Mouse (Mus musculus) G1E-ER4 (cell line): ENCODE data around the gene Parp2. TPM values are rescaled to one million over a fixed set of nuclear protein-coding genes. Genes with fewer than 3 reads are reported as not detected.

Source experiments
- GATA1 ChIP-seq: IDR thresholded peaks from one replicate; pipeline ENCODE4 v1.8.0; 2012; ENCODE audit warnings: low read length, inconsistent platforms
- polyA plus RNA-seq: library from polyadenylated mRNA; stranded (reverse); fragments of >175 nt; gene quantifications from 2 replicates; pipeline ENCODE4 v1.2.3, GENCODE M21; 2012

The Parp2 gene
- polyA plus RNA-seq, 1 experiment = 5.4 TPM

- TF ChIP-seq GATA1 = no peak
Measured at GRCm38 (mm10) chr14:50804683-50805082, 3.0 kb upstream of the Parp2 start.

GRCm38 (mm10) chr14:50813060-50813459 lies 5.4 kb downstream of the Parp2 start:
- TF ChIP-seq GATA1 = no peak

GRCm38 (mm10) chr14:50823240-50823639 lies 15.6 kb downstream of the Parp2 start:
- no peak for TF ChIP-seq GATA1

- TF ChIP-seq GATA1 = no peak
Measured at GRCm38 (mm10) chr14:50824219-50824618, 16.6 kb downstream of the Parp2 start.

GRCm38 (mm10) chr14:50826579-50826978 lies 18.9 kb downstream of the Parp2 start:
- TF ChIP-seq GATA1 = no peak

- TF ChIP-seq GATA1 = no peak
Measured at GRCm38 (mm10) chr14:50829878-50830277, 22.2 kb downstream of the Parp2 start.

GRCm38 (mm10) chr14:50833964-50834363 lies 26.3 kb downstream of the Parp2 start:
- TF ChIP-seq GATA1 = no peak

- TF ChIP-seq GATA1 = no peak
Measured at GRCm38 (mm10) chr14:50834435-50834834, 26.8 kb downstream of the Parp2 start.

GRCm38 (mm10) chr14:50837236-50837635 lies 29.6 kb downstream of the Parp2 start:
- TF ChIP-seq GATA1 = no peak

- TF ChIP-seq GATA1 = no peak
Measured at GRCm38 (mm10) chr14:50855788-50856187, 48.1 kb downstream of the Parp2 start.

GRCm38 (mm10) chr14:50862641-50863040 lies 55.0 kb downstream of the Parp2 start:
- TF ChIP-seq GATA1 = no peak

GRCm38 (mm10) chr14:50866966-50867365 lies 59.3 kb downstream of the Parp2 start:
- TF ChIP-seq GATA1 = no peak

GRCm38 (mm10) chr14:50868211-50868610 lies 60.6 kb downstream of the Parp2 start:
- no peak for TF ChIP-seq GATA1

GRCm38 (mm10) chr14:50868656-50869055 lies 61.0 kb downstream of the Parp2 start:
- TF ChIP-seq GATA1 = no peak

- no peak for TF ChIP-seq GATA1
Measured at GRCm38 (mm10) chr14:50869889-50870804, 62.5 kb downstream of the Parp2 start, which contains the start of gene Tep1. TSS of gene Tep1 (minus strand) at chr14:50870560.

GRCm38 (mm10) chr14:50870805-50871143 lies 63.1 kb downstream of the Parp2 start:
- no peak for TF ChIP-seq GATA1

Other genes starting within 250 kb of the Parp2 start
- not detected in 2 replicates for gene Olfr744, start 193.0 kb upstream of the Parp2 start, polyA plus RNA-seq
- gene Olfr745, start 168.5 kb upstream of the Parp2 start, polyA plus RNA-seq = not detected in 2 replicates
- not detected in 2 replicates for gene Olfr746, start 160.8 kb upstream of the Parp2 start, polyA plus RNA-seq
- gene Olfr747, start 114.6 kb upstream of the Parp2 start, polyA plus RNA-seq = not detected in 2 replicates
- gene Olfr748, start 100.5 kb upstream of the Parp2 start, polyA plus RNA-seq = not detected in 2 replicates
- not detected in 2 replicates for gene Olfr749, start 62.7 kb upstream of the Parp2 start, polyA plus RNA-seq
- 8.2 and 26.0 TPM in 2 replicates for gene Ttc5, start 22.3 kb upstream of the Parp2 start, polyA plus RNA-seq
- gene Ccnb1ip1, start 109 bp upstream of the Parp2 start, polyA plus RNA-seq = 0.11 and 0.15 TPM in 2 replicates
- 1.2 and 1.5 TPM in 2 replicates for gene Tep1, start 62.7 kb downstream of the Parp2 start, polyA plus RNA-seq
- not detected in 2 replicates for gene Klhl33, start 89.7 kb downstream of the Parp2 start, polyA plus RNA-seq
- 46.1 and 70.5 TPM in 2 replicates for gene Osgep, start 117.1 kb downstream of the Parp2 start, polyA plus RNA-seq
- 204 and 236 TPM in 2 replicates for gene Apex1, start 117.1 kb downstream of the Parp2 start, polyA plus RNA-seq
- 74.0 and 135 TPM in 2 replicates for gene Pip4p1, start 123.0 kb downstream of the Parp2 start, polyA plus RNA-seq
- gene Pnp, start 123.2 kb downstream of the Parp2 start, polyA plus RNA-seq = 0.79 and 1.1 TPM in 2 replicates
- 0.12 and 1.1 TPM in 2 replicates for gene Gm49342, start 136.7 kb downstream of the Parp2 start, polyA plus RNA-seq
- not detected in 2 replicates for gene Pnp2, start 148.2 kb downstream of the Parp2 start, polyA plus RNA-seq
- not detected in 2 replicates for gene Rnase10, start 199.9 kb downstream of the Parp2 start, polyA plus RNA-seq
- gene Rnase9, start 234.0 kb downstream of the Parp2 start, polyA plus RNA-seq = not detected in 2 replicates
- gene Rnase11, start 242.3 kb downstream of the Parp2 start, polyA plus RNA-seq = not detected in 2 replicates
- not detected in 2 replicates for gene Rnase12, start 249.8 kb downstream of the Parp2 start, polyA plus RNA-seq